Mouse (Mus musculus) central nervous system, embryonic 11.5 days (tissue): ENCODE measurements around the gene Slc9a7. TPM values are rescaled to one million over a fixed set of nuclear protein-coding genes. Genes with fewer than 3 reads are reported as not detected.

ENCODE experiments used
- polyA plus RNA-seq: library from polyadenylated mRNA; depleted of rRNA; stranded (reverse); fragments of >200 nt; gene quantifications from 2 replicates; pipeline ENCODE4 v1.2.3, GENCODE M21; 2012; rRNA removed

Slc9a7 gene
- polyA plus RNA-seq: 1.1 and 1.2 TPM in 2 replicates

GRCm38 (mm10) chrX:20291282-20292039, at the start of gene Slc9a7:
TSS of gene Slc9a7 (minus strand) at chrX:20291807.

DNA sequence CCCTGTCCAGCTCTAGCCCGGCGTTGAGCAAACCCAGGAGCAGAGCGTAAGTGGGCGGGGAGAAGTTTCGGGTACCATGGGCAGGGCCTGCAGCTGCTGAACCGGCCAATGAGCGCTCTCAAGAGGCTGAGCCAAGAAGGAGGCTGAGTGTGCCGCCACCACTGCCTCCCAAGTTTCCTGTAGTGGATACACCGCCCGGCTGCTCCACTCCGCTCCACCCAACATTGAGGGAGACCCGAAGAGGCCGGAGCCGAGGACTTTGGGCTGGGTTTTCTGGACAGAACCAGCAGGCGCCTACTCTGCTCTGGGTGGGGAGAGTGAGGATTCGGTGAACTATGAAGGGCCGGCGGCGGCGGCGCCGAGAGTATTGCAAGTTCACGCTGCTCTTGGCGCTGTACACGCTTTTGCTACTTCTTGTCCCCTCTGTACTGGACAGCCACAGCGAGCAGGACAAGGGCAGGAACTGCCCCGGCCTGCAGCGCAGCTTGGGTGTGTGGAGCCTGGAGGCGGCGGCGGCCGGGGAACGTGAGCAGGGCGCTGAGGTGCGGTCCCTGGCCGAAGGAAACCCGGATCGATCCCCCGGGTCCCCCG, 232.1 kb downstream of the Slc9a7 start, which contains the start of gene Chst7:
TSS of gene Chst7 (plus strand) at position 180 of the 591 bp plus-strand sequence.

Other genes starting within 250 kb of the Slc9a7 start
- gene Chst7, start 232.2 kb downstream of the Slc9a7 start, polyA plus RNA-seq: 1.2 and 1.8 TPM in 2 replicates
- gene Rp2, start 72.7 kb upstream of the Slc9a7 start, polyA plus RNA-seq: 15.9 and 17.6 TPM in 2 replicates
- gene Jade3, start 133.9 kb upstream of the Slc9a7 start, polyA plus RNA-seq: 7.2 and 8.5 TPM in 2 replicates